In genomic region chr16:11743013-11743412, GRCm38 (mm10) we compare ENCODE assay signal across 21 mouse cellular contexts.
A peak's percentile ranks its signal among the peaks of the same experiment; 100 is the strongest.
DNase-seq lines count a peak whose midpoint lies in the region; ATAC-seq lines count a peak whose summit lies in the region.
"Had no signal": no experiment of that assay in that cellular context is flagged by ENCODE, and none has a peak within 500 bp of the region (broad histone marks: within the 10 kb centered on the region; RNA-seq: fewer than 3 reads in every experiment).

No protein-coding gene starts in this region.

- H3K4me3 ChIP-seq in forebrain, embryonic 11.5 days (ENCODE audit: low read depth, low read length): no peak overlapping the region
- no peak overlapping the region for H3K4me3 ChIP-seq in forebrain, embryonic 14.5 days (ENCODE audit: low read depth, low read length)
- H3K4me3 ChIP-seq in midbrain, embryonic 11.5 days (ENCODE audit: low read depth, low read length): no peak overlapping the region
- H3K4me3 ChIP-seq in midbrain, embryonic 13.5 days (replicated peaks): no peak overlapping the region
- H3K4me3 ChIP-seq: embryonic facial prominence, embryonic 12.5 days; embryonic facial prominence, embryonic 15.5 days; forebrain, embryonic 12.5 days; heart, embryonic 13.5 days; hindbrain, embryonic 12.5 days; hindbrain, embryonic 15.5 days had no signal

- H3K4me1 ChIP-seq in forebrain, embryonic 11.5 days (replicated peaks; ENCODE audit: control insufficient read depth, insufficient read depth, low read length): no peaks in the 10 kb centered on the region
- H3K4me1 ChIP-seq in forebrain, embryonic 14.5 days (ENCODE audit: control insufficient read depth, insufficient read depth, low read length): no peaks in the 10 kb centered on the region
- H3K4me1 ChIP-seq in midbrain, embryonic 11.5 days (ENCODE audit: control insufficient read depth, insufficient read depth, low read length): no peaks in the 10 kb centered on the region
- H3K4me1 ChIP-seq in midbrain, embryonic 13.5 days (replicated peaks): no peaks in the 10 kb centered on the region
- H3K4me1 ChIP-seq: embryonic facial prominence, embryonic 12.5 days; embryonic facial prominence, embryonic 15.5 days; forebrain, embryonic 12.5 days; heart, embryonic 13.5 days; hindbrain, embryonic 12.5 days; hindbrain, embryonic 15.5 days had no signal

- WGBS in forebrain, embryonic 11.5 days: 70% methylated on average over 3 of the region's 3 CpGs
- WGBS in forebrain, embryonic 14.5 days: 83% methylated on average over 3 of the region's 3 CpGs
- WGBS in midbrain, embryonic 11.5 days: 70% methylated on average over 3 of the region's 3 CpGs
- whole genome bisulfite sequencing in midbrain, embryonic 13.5 days: 70% methylated on average over 3 of the region's 3 CpGs

- no peak for ATAC-seq in forebrain, embryonic 11.5 days (replicated peaks; ENCODE audit: low FRiP score)
- no peak for ATAC-seq in forebrain, embryonic 14.5 days
- ATAC-seq in midbrain, embryonic 11.5 days (ENCODE audit: low FRiP score): no peak
- ATAC-seq in midbrain, embryonic 13.5 days: no peak
- ATAC-seq: forebrain, embryonic 16.5 days; intestine, embryonic 16.5 days had no signal

- H3K36me3 ChIP-seq in forebrain, embryonic 11.5 days (ENCODE audit: control insufficient read depth, insufficient read depth, low read length): no peaks in the 10 kb centered on the region
- H3K36me3 ChIP-seq in forebrain, embryonic 14.5 days (ENCODE audit: control insufficient read depth, insufficient read depth, low read length): no peaks in the 10 kb centered on the region
- no peaks in the 10 kb centered on the region for H3K36me3 ChIP-seq in midbrain, embryonic 11.5 days (ENCODE audit: control insufficient read depth, insufficient read depth, low read length)
- no peaks in the 10 kb centered on the region for H3K36me3 ChIP-seq in midbrain, embryonic 13.5 days
- H3K36me3 ChIP-seq: embryonic facial prominence, embryonic 12.5 days; embryonic facial prominence, embryonic 15.5 days; forebrain, embryonic 12.5 days; heart, embryonic 13.5 days; hindbrain, embryonic 12.5 days; hindbrain, embryonic 15.5 days had no signal

- H3K27me3 ChIP-seq in forebrain, embryonic 11.5 days (ENCODE audit: control insufficient read depth, insufficient read depth, low read length): no peaks in the 10 kb centered on the region
- H3K27me3 ChIP-seq in forebrain, embryonic 14.5 days (replicated peaks; ENCODE audit: control insufficient read depth, insufficient read depth, low read length): no peaks in the 10 kb centered on the region
- H3K27me3 ChIP-seq in midbrain, embryonic 11.5 days (ENCODE audit: control insufficient read depth, insufficient read depth, low read length): no peaks in the 10 kb centered on the region
- H3K27me3 ChIP-seq in midbrain, embryonic 13.5 days: no peaks in the 10 kb centered on the region
- H3K27me3 ChIP-seq: embryonic facial prominence, embryonic 12.5 days; embryonic facial prominence, embryonic 15.5 days; forebrain, embryonic 12.5 days; heart, embryonic 13.5 days; hindbrain, embryonic 12.5 days; hindbrain, embryonic 15.5 days had no signal

- H3K4me2 ChIP-seq in forebrain, embryonic 11.5 days (ENCODE audit: low read depth, low read length, severe bottlenecking): no peak overlapping the region
- no peak overlapping the region for H3K4me2 ChIP-seq in forebrain, embryonic 14.5 days (ENCODE audit: low read length)
- H3K4me2 ChIP-seq in midbrain, embryonic 11.5 days: no peak overlapping the region
- no peak overlapping the region for H3K4me2 ChIP-seq in midbrain, embryonic 13.5 days (replicated peaks)
- H3K4me2 ChIP-seq: embryonic facial prominence, embryonic 12.5 days; embryonic facial prominence, embryonic 15.5 days; forebrain, embryonic 12.5 days; heart, embryonic 13.5 days; hindbrain, embryonic 12.5 days; hindbrain, embryonic 15.5 days had no signal

- no peak overlapping the region for H3K9ac ChIP-seq in forebrain, embryonic 11.5 days (ENCODE audit: low read length)
- no peak overlapping the region for H3K9ac ChIP-seq in forebrain, embryonic 14.5 days (ENCODE audit: low read length)
- H3K9ac ChIP-seq in midbrain, embryonic 11.5 days (ENCODE audit: low read length): no peak overlapping the region
- H3K9ac ChIP-seq in midbrain, embryonic 13.5 days (replicated peaks): no peak overlapping the region
- H3K9ac ChIP-seq: embryonic facial prominence, embryonic 12.5 days; embryonic facial prominence, embryonic 15.5 days; forebrain, embryonic 12.5 days; heart, embryonic 13.5 days; hindbrain, embryonic 12.5 days; hindbrain, embryonic 15.5 days had no signal

- H3K27ac ChIP-seq in forebrain, embryonic 11.5 days (ENCODE audit: low read depth, low read length): no peak overlapping the region
- H3K27ac ChIP-seq in forebrain, embryonic 14.5 days (ENCODE audit: low read depth, low read length): no peak overlapping the region
- no peak overlapping the region for H3K27ac ChIP-seq in midbrain, embryonic 11.5 days (ENCODE audit: low read depth, low read length)
- no peak overlapping the region for H3K27ac ChIP-seq in midbrain, embryonic 13.5 days
- H3K27ac ChIP-seq: embryonic facial prominence, embryonic 12.5 days; embryonic facial prominence, embryonic 15.5 days; forebrain, embryonic 12.5 days; heart, embryonic 13.5 days; hindbrain, embryonic 12.5 days; hindbrain, embryonic 15.5 days had no signal

- no peaks in the 10 kb centered on the region for H3K9me3 ChIP-seq in forebrain, embryonic 11.5 days (ENCODE audit: control insufficient read depth, low read length)
- no peaks in the 10 kb centered on the region for H3K9me3 ChIP-seq in forebrain, embryonic 14.5 days (replicated peaks; ENCODE audit: control insufficient read depth, low read length)
- no peaks in the 10 kb centered on the region for H3K9me3 ChIP-seq in midbrain, embryonic 11.5 days (ENCODE audit: control insufficient read depth, low read length)
- H3K9me3 ChIP-seq in midbrain, embryonic 13.5 days: no peaks in the 10 kb centered on the region
- H3K9me3 ChIP-seq: embryonic facial prominence, embryonic 12.5 days; embryonic facial prominence, embryonic 15.5 days; forebrain, embryonic 12.5 days; heart, embryonic 13.5 days; hindbrain, embryonic 12.5 days; hindbrain, embryonic 15.5 days had no signal

- DNase-seq in forebrain, embryonic 11.5 days (ENCODE audit: low spot score): peak; percentile 15
- DNase-seq in forebrain, embryonic 14.5 days (ENCODE audit: low spot score): no peak
- peak; percentile 19 for DNase-seq in midbrain, embryonic 11.5 days (ENCODE audit: low spot score, missing footprints)
- DNase-seq in ES-CJ7 (ENCODE audit: low read depth, low spot score): peak; percentile 59
- peak; percentile 80 for DNase-seq in ZHBTc4 (ENCODE audit: low read depth, low spot score)
- DNase-seq in cerebellum, adult 11 months: no peak
- DNase-seq: adrenal gland, postnatal 10 days; adrenal gland, postnatal 36 days; cerebellum, adult 9-11 months; gastrocnemius, postnatal 25 days; heart, adult 18-20 months; heart, postnatal 14 days had no signal

Comparison
In these comparisons a context has a peak if more than half of its experiments do, and no peak if none do; other contexts are left out.
1. DNase-seq: peak in forebrain, embryonic 11.5 days (single experiment), midbrain, embryonic 11.5 days (single experiment), ES-CJ7 (single experiment) and ZHBTc4 (single experiment); none in forebrain, embryonic 14.5 days (single experiment) and cerebellum, adult 11 months (single experiment).